Mouse (Mus musculus) MEL (cell line): Measurements from ENCODE around the gene Rapgef6. TPM values are rescaled to one million over a fixed set of nuclear protein-coding genes. Genes with fewer than 3 reads are reported as not detected.

ENCODE experiments used
- DNase-seq: peaks from one replicate; pipeline ENCODE4 v3.0.0; 2011; ENCODE audit warnings: low read depth, low spot score
- H3K27ac ChIP-seq: 2 replicates; pipeline ENCODE4 v1.5.1; 2012; ENCODE audit warnings: low read depth, mild to moderate bottlenecking, control low read depth, low read length, moderate library complexity; ENCODE audit not compliant: control insufficient read depth
- H3K27me3 ChIP-seq, 2 experiments: fragments of 150-350 bp in 1 of 2; sonication (generic) in 1 of 2; 2 replicates each; pipeline ENCODE4 v1.6.1; 2012; ENCODE audit warnings: low read length in 2 of 2, mild to moderate bottlenecking in 2 of 2, improper control_type of control experiment in 1 of 2, moderate library complexity in 1 of 2; ENCODE audit not compliant: insufficient read depth in 2 of 2, control insufficient read depth in 1 of 2
- H3K36me3 ChIP-seq, 2 experiments: 2 replicates each; pipeline ENCODE4 v1.6.1; 2012 to 2014; ENCODE audit warnings: low read length in 2 of 2, improper control_type of control experiment in 1 of 2, inconsistent platforms in 1 of 2, mild to moderate bottlenecking in 1 of 2; ENCODE audit not compliant: insufficient read depth in 2 of 2, control insufficient read depth in 1 of 2
- H3K4me1 ChIP-seq, 2 experiments: fragments of 150-350 bp in 1 of 2; sonication (generic) in 1 of 2; 2 replicates each; pipeline ENCODE4 v1.6.1; 2012; ENCODE audit warnings: low read length in 2 of 2, improper control_type of control experiment in 1 of 2, mild to moderate bottlenecking in 1 of 2; ENCODE audit not compliant: insufficient read depth in 2 of 2, control insufficient read depth in 1 of 2
- H3K4me3 ChIP-seq, 2 experiments: fragments of 150-350 bp in 1 of 2; sonication (generic) in 1 of 2; 2 replicates each; pipeline ENCODE4 v1.5.1; 2012; ENCODE audit warnings: low read depth in 2 of 2, low read length in 2 of 2, mild to moderate bottlenecking in 2 of 2, moderate library complexity in 2 of 2, control low read depth in 1 of 2, improper control_type of control experiment in 1 of 2; ENCODE audit not compliant: control insufficient read depth in 1 of 2, insufficient read depth in 1 of 2
- H3K79me2 ChIP-seq: 2 replicates; pipeline ENCODE4 v1.6.1; 2012; ENCODE audit warnings: mild to moderate bottlenecking, low read length, moderate library complexity; ENCODE audit not compliant: control insufficient read depth, poor library complexity, insufficient read depth
- H3K9ac ChIP-seq: 2 replicates; pipeline ENCODE4 v1.6.1; 2012; ENCODE audit warnings: low read depth, mild to moderate bottlenecking, control low read depth, low read length, moderate library complexity; ENCODE audit not compliant: control insufficient read depth, poor library complexity, severe bottlenecking
- H3K9me3 ChIP-seq: fragments of 150-350 bp; sonication (generic); replicated peaks from 2 replicates; pipeline ENCODE4 v1.6.1; 2012; ENCODE audit warnings: mild to moderate bottlenecking, low read length, improper control_type of control experiment, moderate library complexity; ENCODE audit not compliant: insufficient read depth
- CHD2 ChIP-seq: IDR thresholded peaks from 2 replicates; pipeline ENCODE4 v1.6.1; 2011; ENCODE audit warnings: low read length, improper control_type of control experiment
- ELF1 ChIP-seq: IDR thresholded peaks from 2 replicates; pipeline ENCODE4 v1.6.1; 2014; ENCODE audit warnings: low read depth, mild to moderate bottlenecking, inconsistent platforms, low read length, improper control_type of control experiment, moderate library complexity
- HCFC1 ChIP-seq: IDR thresholded peaks from 2 replicates; pipeline ENCODE4 v1.6.1; 2012; ENCODE audit warnings: low read depth, mild to moderate bottlenecking, inconsistent platforms, low read length, improper control_type of control experiment, moderate library complexity
- MAFK ChIP-seq: IDR thresholded peaks from 2 replicates; pipeline ENCODE4 v1.6.1; 2011; ENCODE audit warnings: low read depth, mild to moderate bottlenecking, low read length, improper control_type of control experiment, borderline replicate concordance
- MEF2A ChIP-seq: IDR thresholded peaks from 2 replicates; pipeline ENCODE4 v1.6.1; 2014; ENCODE audit warnings: low read depth, mild to moderate bottlenecking, inconsistent platforms, low read length, improper control_type of control experiment; ENCODE audit not compliant: poor library complexity, insufficient replicate concordance, severe bottlenecking; ENCODE audit errors: extremely low read depth
- MXI1 ChIP-seq: IDR thresholded peaks from 2 replicates; pipeline ENCODE4 v1.6.1; 2011; ENCODE audit warnings: mild to moderate bottlenecking, low read depth, low read length, improper control_type of control experiment
- MYB ChIP-seq: IDR thresholded peaks from 2 replicates; pipeline ENCODE4 v1.6.1; 2011; ENCODE audit warnings: mild to moderate bottlenecking, low read depth, low read length, improper control_type of control experiment
- POLR2AphosphoS5 ChIP-seq: IDR thresholded peaks from 2 replicates; pipeline ENCODE4 v1.6.1; 2012; ENCODE audit warnings: low read depth, borderline replicate concordance, mild to moderate bottlenecking, inconsistent platforms, low read length, moderate library complexity, mixed read lengths
- RAD21 ChIP-seq: IDR thresholded peaks from 2 replicates; pipeline ENCODE4 v1.6.1; 2011; ENCODE audit warnings: mild to moderate bottlenecking, low read depth, low read length, improper control_type of control experiment
- RCOR1 ChIP-seq: IDR thresholded peaks from 2 replicates; pipeline ENCODE4 v1.6.1; 2012; ENCODE audit warnings: low read depth, mild to moderate bottlenecking, inconsistent platforms, low read length, improper control_type of control experiment
- SMC3 ChIP-seq: IDR thresholded peaks from 2 replicates; pipeline ENCODE4 v1.6.1; 2011; ENCODE audit warnings: low read depth, low read length, improper control_type of control experiment
- TAL1 ChIP-seq: IDR thresholded peaks from 2 replicates; pipeline ENCODE4 v1.6.1; 2012; ENCODE audit warnings: mild to moderate bottlenecking, inconsistent platforms, low read length, moderate library complexity, mixed read lengths
- TBP ChIP-seq: IDR thresholded peaks from 2 replicates; pipeline ENCODE4 v1.8.0; 2011; ENCODE audit warnings: low read depth, low read length, improper control_type of control experiment
- UBTF ChIP-seq: IDR thresholded peaks from 2 replicates; pipeline ENCODE4 v1.6.1; 2012; ENCODE audit warnings: low read depth, mild to moderate bottlenecking, inconsistent platforms, low read length, improper control_type of control experiment, moderate library complexity, borderline replicate concordance; ENCODE audit not compliant: insufficient read depth
- USF1 ChIP-seq: IDR thresholded peaks from 2 replicates; pipeline ENCODE4 v1.6.1; 2014; ENCODE audit warnings: low read depth, mild to moderate bottlenecking, inconsistent platforms, low read length, improper control_type of control experiment, moderate library complexity
- ZNF384 ChIP-seq: IDR thresholded peaks from 2 replicates; pipeline ENCODE4 v1.6.1; 2012; ENCODE audit warnings: low read depth, mild to moderate bottlenecking, inconsistent platforms, low read length, improper control_type of control experiment
- polyA plus RNA-seq, 2 experiments: library from polyadenylated mRNA; stranded (reverse) in 1 of 2; unstranded in 1 of 2; fragments of >175 nt in 1 of 2; fragments of >200 nt in 1 of 2; gene quantifications; 2 replicates each; pipeline versions ENCODE4 v1.2.1 to v1.2.4; 2012; ENCODE audit warnings: low replicate concordance in 2 of 2, low read depth in 1 of 2; ENCODE audit not compliant: insufficient read length in 2 of 2, insufficient read depth in 1 of 2, missing spikeins in 1 of 2
- total RNA-seq: library from RNA; depleted of rRNA; stranded (reverse); fragments of 300-350 nt; gene quantifications from 2 replicates; pipeline ENCODE4 v1.2.3, GENCODE M21; 2012

Rapgef6 gene
- total and polyA plus RNA-seq, 3 experiments: 21.1 to 31.8 TPM; not detected in 1

DNA sequence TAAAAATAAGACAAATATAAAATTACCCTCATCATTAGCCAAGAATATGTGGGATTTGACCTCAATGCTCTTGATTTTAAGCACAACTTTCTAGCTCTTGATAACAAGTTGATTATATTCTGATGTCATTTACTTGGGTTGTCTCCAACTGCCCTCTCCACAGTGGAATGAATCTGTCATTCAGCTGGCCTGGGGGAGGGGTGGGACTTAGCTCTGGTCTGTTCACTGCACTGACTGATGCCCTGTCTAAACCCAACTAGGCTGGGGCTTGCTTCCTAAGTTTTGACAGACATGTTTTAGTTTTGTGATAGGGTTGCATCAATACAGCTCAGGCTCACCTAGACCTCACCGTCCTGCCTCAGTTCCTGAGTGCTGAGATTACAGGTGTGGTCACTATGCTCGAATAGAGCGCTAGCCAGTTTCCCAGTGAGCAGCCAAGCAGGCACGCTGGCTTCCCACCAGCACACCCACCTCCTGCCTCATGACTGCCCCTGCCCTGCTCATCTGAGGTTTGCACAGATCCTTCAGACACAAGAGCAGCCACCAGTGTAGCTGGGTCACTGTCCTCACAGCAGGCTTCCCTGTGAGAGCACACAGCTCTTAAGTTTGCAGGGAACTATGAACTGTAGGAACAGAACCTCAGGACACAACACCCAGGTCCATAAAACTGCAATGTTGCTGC, 201.8 kb downstream of the Rapgef6 start:
- H3K27ac ChIP-seq: no peak overlapping the region
- no peak for DNase-seq

DNA sequence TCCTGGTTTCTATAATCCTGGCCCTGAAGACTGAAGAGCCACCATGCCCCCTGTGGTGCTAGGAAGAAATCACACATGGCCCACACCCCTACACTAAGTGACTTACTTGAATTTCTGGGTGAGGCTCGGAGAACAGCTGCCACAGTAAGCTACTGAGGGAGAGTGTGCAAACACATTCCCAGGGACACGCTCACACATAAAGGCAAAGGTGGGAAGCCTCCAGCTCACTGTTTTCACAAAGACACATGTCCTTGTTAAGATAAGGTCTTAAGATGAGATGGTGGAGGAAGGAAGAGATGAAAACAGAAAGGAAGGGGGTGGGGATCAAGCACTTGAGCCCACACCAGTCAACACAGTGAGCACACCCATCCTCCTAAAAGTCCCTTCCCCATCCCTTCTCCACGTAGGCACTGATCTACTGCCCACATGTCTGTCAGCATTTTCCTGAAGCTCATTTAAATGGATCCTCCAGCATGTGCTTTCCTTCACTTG, 204.0 kb downstream of the Rapgef6 start:
- Histone ChIP-seq H3K4me1 (0 out of 4 replicates have a peak, but pooled peaks cover 0 to 2% of the 10 kb centered on the region in 2 experiments), H3K9ac (no peak overlapping the region), H3K4me3 (no peak overlapping the region), H3K9me3 (no peaks in the 10 kb centered on the region), H3K36me3 (peaks cover 0 to 1% of the 10 kb centered on the region in 2 experiments; a peak in 1 of 4 replicates), H3K27me3 (no peaks in the 10 kb centered on the region), H3K79me2 (no peaks in the 10 kb centered on the region), H3K27ac (no peak overlapping the region)
- no peak for DNase-seq
- TF ChIP-seq MYB (no peak), TAL1 (no peak), MEF2A (no peak), ZNF384 (no peak)

More for the DNA sequence above, 201.8 kb downstream of the Rapgef6 start:
- H3K9ac ChIP-seq: no peak overlapping the region
- H3K4me3 ChIP-seq: no peak overlapping the region
- TF ChIP-seq MXI1 (no peak), RAD21 (no peak), TAL1 (no peak), USF1 (no peak), POLR2AphosphoS5 (no peak), MAFK (no peak), HCFC1 (no peak), CHD2 (no peak), SMC3 (no peak), ELF1 (no peak), UBTF (no peak), TBP (no peak), RCOR1 (no peak)
- no peaks in the 10 kb centered on the region for H3K9me3 ChIP-seq
- H3K27me3 ChIP-seq: no peaks in the 10 kb centered on the region
- H3K79me2 ChIP-seq: no peaks in the 10 kb centered on the region
- peaks cover 0 to 1% of the 10 kb centered on the region in 2 experiments; a peak in 1 of 4 replicates for H3K36me3 ChIP-seq
- H3K4me1 ChIP-seq: 0 out of 4 replicates have a peak, but pooled peaks cover 0 to 2% of the 10 kb centered on the region in 2 experiments
